Mouse (Mus musculus): ENCODE results near the gene Gm17606.
A peak's percentile ranks its signal among the peaks of the same experiment; 100 is the strongest.
"Not testable (repeated sequence)": the region's sequence is repeated elsewhere in the genome, so short reads cannot be mapped to it uniquely, and the experiment has no call there.

Gm17606 gene

DNA sequence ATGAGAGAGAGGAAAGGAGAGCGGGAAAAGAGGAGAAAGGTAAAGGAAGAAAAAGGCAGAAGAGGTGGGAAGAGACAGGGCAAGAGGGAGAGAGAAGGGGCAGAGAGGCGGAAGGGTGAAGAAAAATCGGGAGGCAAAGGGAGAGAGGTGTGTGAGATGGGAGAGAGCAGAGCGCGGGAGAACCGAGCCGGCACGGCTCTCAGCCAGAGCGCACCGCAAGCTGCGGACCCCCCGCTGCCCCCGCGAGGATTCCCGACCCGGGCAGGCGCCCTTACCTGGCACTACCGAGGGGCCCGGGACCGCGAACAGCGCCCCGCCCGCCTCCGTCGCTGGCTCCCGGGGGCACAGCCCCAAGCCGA, at the start of gene Gm17606:
Gm17606 (plus strand) TSS at position 7 of the 359 bp plus-strand sequence.
- DNase-seq: no peak

DNA sequence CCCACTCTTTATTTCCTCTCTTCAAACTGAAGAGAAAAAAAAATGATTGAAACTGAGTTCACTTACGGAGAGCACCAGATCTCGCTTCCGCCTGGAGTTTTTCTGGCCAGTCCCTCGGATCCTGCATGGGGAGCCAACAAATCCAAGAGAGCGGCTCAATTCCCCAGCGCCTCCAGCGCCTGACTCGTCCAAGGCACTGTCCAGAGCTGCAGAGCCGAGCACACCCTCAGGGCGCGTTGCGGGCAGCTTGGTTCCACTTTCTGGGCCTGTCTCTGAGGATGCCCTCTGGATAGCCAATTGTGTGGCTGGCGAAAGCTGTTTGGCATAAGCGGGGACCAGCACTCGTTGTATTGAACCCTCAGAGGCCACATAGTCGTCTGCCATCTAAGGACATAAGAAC, 49.7 kb upstream of the Gm17606 start:
- DNase-seq: peak; percentile 1

DNA sequence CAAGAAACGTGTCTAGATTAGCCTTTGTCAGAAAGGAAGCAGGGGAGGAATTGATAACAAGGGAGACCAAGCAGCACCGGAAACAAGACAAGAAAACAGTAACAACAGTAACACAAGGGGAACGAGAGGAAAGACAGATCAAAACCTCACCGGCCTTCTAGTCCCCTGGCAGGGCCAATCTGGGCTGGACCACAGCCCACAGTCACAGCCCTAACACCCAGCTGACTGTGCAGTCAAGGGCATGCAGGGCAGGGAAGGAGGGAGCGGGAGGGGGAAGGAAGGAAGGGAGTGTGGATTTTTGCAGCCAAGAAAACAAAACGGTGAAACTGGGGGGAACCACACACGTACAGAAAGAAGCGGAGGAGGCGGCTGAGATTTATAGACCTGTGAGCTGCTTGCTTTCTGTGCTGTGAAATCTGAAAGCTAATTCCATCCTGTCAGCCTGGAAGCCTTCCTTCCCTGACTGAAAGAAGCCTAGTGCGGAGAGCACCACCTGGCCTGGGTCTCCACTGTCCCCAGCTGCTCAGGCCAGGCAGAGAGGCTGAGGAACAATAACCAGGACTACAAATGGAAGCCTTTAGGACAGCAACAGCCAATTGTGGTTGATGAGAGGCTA, 48.3 kb upstream of the Gm17606 start:
- no peak for DNase-seq

DNA sequence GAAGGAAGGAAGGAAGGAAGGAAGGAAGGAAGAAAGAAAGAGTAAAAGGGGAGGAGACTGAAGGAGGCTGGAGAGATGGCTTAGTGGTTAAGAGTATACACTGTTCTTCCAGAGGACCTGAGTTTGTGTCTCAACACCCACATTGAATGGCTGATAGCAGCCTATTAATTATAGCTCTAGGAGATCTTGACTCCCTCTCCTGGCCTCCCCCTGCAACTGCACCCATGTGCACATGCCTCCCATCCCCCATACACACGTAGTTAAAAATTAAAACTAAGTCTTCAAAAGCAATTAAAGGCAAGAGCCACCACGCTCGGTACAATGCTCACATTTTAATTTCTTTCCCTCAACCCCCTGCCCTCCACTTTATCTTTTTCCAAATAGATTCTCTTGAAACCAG, 46.7 kb upstream of the Gm17606 start:
- DNase-seq: no peak

DNA sequence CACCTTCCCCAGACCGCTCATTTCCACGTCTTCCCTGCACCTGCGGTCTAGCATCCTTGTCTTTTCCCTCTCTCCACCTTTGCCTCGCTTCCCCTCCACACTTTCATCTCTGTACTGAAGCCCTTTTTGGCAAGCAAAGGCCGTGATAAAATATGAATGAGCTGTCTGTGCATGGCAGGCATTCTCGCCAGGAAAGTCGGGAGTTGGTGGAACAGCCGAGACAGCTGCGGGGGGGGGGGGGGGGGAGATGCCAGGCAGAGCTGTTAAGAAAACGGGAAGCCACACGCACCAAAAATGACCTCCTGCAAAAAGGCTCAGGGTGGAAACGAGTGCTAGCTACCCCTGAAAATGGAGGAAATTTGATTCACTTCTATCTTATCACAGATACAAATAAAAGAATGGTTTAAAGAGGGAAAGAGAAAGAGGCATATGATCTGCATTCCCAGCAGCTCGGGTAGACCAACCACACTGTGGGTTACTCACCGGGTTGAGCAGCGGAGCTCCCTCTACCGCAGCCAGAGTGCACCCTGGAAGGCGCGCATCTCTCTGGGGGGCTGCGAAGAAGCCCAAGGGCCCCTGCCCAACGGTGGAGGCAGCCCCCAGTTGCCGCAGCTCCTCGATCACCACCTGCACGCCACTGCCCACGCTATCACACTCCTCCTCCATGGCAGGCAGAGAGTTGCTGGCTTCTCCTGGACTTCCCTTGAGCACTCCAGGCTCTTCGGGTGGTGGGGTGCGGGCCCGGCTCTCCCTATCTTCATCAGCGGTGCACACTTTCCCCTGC, 45.9 kb upstream of the Gm17606 start:
- DNase-seq: no peak

DNA sequence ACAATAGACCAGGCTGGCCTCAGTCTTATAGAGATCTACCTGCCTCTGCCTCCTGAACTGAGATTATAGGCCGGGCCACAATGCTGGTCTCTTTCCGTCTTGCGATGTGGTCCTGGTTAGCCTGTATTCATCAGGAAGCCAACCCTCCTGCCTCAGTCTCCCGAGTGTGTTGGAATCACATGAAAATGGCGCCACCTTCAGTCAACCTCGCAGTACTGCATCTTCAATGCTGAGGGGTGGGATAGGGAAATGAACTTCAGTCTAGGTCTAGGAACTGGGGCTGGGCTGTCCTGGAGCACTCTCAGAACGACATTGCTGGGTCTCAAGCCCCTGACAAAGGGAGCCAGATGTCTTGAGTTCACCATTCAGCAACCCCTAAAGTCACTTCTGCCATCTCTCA, 43.7 kb upstream of the Gm17606 start:
- no peak for DNase-seq

DNA sequence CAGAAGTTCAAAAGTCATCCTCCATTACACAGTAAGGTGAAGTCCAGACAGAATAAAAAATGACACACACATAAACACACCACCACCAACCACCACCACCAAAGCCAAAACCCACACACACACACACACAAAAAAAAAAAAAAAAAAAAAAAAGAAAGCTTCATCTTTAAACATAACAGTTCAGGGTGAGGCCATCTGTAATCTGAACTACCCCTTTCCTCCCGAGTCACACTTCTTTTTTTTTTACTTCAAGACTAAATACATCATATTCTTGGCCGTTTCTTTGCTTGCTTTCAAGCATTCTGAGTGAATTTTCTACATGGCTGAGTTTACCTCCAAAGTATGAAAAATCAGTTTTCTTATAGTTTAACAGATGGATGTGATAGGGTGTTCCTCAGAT, 39.2 kb upstream of the Gm17606 start:
- DNase-seq: no peak

DNA sequence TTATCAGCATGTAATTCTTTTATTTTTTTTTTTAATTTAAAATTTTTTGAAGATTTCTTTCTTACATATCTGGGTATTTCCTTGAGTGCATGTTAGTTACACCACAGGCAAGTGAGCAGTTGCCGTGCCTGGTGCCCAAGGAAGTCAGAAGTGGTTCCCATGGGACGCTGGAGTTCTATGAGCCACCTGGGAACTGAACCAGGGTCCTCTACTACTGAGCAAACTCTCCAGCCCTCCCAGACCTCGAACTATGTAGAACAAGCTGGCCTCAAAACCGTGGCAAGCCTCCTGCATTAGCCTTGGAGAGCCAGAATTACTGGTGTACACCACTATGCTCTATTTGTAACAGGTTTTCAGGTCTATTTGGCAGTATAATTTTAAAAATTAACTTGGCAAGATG, 38.1 kb upstream of the Gm17606 start:
- peak; percentile 60 for DNase-seq

DNA sequence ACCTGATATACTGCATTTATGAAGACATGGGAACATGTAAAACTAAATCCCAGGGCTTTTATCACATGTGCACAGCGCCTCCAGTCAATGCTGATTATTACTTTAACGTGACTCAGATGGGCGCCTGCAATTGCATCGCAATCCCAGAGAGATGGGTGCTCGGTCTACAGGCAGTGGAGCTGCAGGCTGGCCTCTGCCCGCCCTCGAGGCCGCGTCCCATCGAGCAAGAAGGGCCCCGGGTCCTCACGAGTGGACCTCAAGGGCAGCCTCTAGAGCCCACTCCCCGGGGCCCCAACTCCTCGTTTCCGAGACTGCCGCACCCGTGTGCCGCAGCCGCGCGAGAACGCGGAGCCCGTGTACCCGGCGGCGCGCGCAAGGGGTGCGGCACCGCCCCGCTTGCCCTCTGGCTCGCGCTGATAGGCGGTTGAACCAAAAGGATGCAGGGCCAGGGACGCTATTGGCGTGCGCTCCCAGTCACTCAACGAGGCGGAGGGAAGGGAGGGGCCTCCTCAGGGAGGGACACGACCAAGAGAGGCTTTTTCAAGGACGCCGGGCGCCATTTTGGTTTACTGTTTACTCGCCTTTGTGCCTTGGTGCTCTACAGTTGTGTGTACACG, 37.6 kb upstream of the Gm17606 start:
- DNase-seq: peak; percentile 98

DNA sequence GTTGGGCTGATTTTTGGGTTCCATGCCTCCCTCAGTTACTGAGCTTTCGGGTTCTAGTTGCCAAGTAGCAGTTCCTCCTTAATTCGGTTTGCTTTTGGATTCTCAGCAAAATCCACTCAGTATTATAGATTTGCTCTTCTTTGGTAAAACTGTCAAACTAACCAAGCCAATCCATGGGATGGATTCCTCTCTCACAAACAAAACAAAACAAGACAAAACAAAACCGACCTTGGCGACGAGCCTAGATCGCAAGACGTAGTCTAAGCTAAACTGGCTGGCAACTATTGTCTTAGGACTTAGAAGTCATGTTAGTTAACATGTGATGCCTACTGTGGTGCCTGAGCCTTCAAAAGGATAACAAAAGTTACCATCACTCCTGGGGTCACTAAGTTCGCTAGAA, 37.1 kb upstream of the Gm17606 start:
- DNase-seq: peak; percentile 45

DNA sequence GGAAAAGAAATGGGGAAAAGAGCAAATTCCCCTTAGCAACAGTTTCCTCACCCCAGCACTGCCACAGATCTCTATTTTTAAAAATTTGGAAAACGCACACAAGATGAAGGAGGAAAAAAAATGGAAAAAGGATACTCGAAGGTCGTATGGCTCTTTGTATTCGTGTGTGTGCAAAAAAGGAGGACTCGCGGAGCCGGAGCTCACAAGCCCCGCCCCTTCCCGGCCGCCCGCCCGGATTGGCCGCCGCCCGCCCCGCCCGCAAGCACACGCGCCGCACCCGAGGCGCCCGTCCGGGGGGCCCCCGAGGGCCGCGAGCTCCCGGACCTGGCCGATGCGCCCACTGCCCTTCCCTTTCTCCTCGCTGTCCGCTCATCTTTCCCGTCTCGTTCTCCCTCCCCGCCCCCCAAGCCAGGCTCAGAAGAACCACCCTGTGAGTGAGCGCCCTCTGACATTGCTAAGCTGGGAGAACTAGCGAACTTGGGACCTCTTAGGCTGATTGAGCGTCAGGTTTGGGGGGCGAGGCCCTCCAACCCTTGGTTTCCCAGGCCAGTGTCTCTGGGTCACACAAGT, 34.9 kb upstream of the Gm17606 start, which contains the start of gene 4931414P19Rik:
4931414P19Rik (minus strand) TSS at position 242 of the 570 bp plus-strand sequence.
- peak; percentile 77 for DNase-seq

DNA sequence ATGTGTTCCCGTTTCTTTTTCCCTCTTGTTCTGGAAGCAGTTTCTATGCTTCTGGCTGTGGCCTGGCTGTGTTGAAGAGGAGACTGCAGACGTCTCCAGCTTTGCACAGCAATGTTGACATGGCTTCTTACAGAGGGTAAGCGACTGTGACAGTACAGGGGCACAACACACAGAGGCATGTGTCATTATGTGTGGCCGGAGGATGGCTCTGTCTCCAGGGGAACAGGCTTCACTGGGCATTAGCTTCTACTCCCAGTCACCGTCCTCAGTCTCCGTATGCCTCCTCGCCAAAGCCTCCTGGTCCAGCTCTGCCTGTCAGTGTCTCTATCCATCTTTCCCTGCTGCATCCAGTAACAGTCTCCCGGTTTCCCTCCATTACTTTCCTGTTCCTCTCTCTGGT, 33.5 kb upstream of the Gm17606 start:
- DNase-seq: no peak

DNA sequence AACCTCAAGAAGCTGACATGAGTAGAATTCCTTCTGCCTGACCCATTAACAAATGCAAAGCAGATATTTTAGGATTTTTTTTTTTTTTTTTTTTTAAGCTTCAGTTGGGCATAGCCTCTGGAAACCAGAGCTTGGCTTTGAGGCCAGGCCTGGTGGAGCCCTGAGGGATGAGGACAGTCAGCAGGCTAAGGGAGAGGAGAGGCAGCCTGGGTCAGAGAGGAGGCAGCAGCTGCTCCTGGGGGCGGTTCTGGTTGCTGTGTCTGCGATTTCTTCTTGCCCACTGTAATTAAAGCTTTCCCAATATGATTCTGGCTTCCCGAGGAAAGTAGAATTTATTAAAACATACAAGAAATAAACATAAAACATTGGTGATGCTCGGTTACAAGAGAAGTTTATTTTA, 31.5 kb upstream of the Gm17606 start:
- DNase-seq: no peak

DNA sequence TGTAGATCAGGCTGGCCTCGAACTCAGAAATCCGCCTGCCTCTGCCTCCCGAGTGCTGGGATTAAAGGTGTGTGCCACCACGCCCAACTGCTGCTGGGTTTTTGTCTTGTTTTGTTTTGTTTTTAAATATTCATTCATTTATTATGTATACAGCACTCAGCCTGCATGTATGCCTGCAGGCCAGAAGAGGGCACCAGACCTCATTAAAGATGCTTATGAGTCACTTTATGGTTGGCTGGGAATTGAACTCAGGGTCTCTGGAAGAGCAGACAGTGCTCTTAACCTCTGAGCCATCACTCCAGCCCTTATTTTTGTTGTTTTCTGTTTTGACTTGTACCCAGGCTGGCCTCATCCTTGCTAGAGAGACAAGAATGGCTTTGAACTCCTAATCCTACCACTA, 30.8 kb upstream of the Gm17606 start:
- DNase-seq: no peak

DNA sequence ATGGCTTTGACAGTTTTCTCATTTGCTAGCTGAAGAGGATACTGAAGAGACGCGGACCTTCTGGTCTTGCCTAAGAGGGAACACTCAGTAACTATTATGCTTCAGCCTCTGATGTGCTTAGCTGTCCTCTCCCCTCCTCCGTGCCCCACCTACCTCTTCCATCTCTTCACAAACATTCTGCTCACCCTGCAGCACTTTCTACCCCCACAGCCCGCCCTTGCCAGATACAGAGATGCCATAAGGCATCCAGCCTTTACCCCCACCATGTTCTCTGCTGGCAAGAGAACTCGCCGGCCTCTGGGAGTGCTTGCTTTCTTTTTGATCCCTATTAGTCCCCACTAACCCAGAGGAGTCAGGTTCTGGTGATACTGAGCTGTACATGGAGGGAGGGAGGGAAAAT, 30.1 kb upstream of the Gm17606 start:
- DNase-seq: no peak

DNA sequence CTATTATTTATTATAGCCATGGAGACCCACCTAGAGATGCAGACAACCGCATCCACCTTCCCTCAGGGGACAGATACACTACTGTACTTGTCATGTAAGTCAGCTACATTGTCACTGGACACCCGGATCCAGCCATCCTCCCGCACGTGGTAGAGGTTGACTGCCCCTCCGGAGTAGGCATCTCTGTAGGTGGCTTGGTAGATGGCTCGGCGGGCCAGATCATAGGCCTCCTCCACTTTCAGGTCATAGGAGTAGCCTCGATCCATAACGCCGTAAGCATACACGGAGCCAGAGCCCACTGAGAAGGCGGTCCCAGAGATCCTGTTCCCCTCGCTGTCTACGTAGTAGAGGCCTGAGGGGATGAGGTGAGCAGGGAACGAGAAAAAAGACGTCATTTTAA, 26.6 kb upstream of the Gm17606 start:
- not testable (repeated sequence) for DNase-seq

DNA sequence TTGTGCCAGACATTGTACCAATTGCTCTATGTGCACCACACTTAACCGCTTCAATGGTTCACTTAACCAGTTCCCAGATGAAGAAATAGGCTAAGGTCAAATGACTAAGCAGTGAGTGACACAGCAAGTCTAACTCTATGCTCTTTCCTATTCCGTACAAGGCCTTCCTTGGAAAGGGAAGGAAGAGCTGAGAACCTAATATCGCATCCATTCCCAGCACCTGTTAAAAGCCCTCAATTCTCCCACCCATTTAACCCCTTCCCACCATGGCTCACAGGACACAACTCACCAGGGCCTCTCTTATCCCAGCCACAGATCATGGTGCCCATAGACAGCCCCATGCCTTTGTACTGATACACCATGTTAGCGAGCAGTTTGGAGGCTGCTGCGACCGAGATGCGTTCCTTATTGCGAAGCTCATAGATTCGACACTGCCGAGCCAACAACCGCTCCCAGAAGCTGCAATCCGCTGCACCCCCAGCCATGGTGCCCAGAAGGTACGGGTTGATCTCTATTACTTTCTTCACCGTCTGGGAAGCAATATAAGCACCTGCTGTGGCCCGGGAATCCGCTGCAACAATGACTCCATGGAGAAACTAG, 24.4 kb upstream of the Gm17606 start:
- DNase-seq: no peak

DNA sequence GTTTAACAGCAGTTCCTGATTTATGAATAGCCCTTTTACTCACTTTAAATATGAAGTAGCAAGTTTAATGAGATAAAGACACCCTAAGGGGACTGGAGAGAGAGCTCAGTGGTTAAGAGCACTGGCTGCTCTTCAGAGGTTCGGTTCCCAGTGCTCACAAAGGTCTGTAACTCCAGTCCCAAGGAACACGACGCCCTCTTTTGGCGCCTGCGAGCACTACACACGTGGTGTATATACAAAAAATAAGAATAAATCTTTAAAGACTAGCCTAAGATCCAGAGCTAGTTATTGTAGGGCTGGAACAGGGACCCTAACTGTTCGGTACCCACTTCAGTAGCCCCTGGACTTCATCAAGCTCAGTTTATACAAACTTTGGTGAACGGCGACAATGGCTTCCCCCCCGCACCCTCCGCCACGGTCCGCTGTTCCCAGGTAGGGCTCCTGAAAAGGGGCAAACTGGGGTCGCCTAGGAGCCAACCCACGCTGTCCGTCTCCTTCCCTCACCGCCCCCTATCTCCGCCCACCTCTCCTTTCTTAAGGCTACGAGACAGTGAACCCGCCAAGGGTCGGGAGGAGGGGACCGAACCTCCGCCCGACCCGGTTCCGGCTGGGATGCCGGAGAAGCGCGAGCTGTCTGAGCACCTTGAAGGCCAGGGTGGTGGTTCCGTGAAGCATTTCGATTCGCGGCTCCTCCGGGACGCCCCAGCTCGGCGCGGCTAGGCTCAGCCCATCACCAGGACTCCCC, 23.4 kb upstream of the Gm17606 start:
- DNase-seq: no peak

DNA sequence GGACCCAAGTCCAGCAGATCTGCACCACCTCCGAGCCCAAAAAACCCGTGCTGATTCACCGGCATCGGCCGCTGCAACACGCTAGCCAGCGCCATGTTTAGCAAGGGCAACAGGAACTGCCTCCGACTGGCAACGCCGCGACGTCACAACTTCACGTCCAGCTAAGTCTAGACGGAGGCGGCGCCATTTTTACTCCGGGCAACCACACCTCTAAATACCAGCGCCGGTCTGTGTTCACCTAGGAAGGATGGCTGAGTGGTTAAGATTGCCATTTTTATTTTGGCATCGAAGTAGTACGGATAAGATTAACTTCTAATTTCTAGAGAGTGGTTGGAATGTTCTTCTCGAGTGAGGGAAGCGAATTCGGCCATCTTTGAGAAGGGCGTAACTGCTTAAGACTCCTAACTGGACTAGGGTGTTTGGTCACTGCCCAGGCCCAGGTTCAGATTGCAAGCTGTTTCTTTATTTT, 22.8 kb upstream of the Gm17606 start, which contains the start of gene Psmb5:
Psmb5 (minus strand) TSS at position 126 of the 469 bp plus-strand sequence.
- peak; percentile 90 for DNase-seq

DNA sequence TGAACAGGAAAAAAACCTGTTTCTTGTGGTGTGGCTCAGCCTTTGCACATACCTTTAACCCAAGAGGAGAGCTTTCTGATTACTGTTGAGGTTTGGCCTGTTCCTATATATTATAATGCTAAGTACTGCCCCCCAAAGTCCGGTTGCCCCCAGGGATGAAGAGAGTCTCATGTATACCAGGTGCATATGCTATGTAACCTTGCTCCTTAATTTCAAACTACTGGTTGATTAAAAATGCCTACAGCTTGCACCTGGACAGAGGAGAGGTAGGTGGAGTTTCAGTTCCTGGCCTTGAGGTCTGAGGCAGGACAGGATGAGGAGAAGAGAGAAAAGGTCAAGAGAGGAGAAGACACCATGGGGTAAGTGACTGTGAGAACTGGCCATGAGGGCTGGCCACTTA, 19.6 kb upstream of the Gm17606 start, which contains the start of gene Psmb11:
Psmb11 (plus strand) TSS at position 301 of the 400 bp plus-strand sequence.
- no peak for DNase-seq

DNA sequence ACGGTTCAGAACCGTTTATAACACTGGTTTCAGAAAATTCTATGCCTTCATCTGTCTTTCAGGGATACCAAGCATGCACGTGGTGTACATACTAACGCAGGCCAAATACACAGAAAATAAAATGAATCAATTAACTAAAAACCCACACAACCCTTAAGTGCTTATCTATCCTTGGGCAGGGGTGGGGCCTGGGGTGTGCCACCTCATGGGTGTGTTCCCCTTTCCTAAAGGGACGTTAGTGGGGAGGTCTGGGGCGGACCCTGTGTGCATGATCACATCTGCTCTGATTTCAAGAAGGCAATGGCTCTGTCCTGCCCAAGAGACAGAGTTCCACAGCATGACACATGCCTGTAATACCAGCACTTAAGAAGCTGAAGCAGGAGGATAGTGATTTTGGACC, 17.4 kb upstream of the Gm17606 start:
- no peak for DNase-seq

DNA sequence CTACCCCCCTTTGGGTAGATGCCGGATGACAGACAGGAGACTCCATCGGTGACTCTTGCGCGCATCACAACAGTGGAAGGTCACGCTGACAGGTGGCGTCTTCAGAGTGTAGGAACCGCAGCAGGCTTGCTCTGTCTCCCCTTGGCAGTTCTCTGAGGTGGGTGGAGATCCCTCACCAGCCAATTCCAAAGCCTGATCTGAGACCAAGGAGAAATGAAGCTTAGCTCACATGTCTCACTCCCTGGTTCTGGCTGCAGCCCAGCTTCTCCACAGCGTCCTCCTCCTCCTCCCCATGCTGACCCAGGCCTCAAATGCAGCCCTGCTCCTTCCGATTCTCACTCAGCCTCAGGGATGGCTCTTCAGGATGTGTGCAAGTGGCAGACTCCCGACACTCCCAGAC, 15.8 kb upstream of the Gm17606 start:
- DNase-seq: no peak
